Mouse (Mus musculus): ENCODE measurements at regions not wholly inside any gene's neighbourhood (a gene's known extent, or its start where the extent isn't known, plus 50 kb on each side); places are given as distances from the start of the nearest gene placed in this dataset.

GRCm38 (mm10) chr2:18617520-18617919, 54.7 kb upstream of the Commd3 start:
- Histone ChIP-seq H3K27ac (ENCODE audit: low read depth) (no peak overlapping the region), H3K36me3 (replicated peaks; ENCODE audit: insufficient read depth, low read length) (no peaks in the 10 kb centered on the region), H3K4me2 (ENCODE audit: low read depth, low read length) (no peak overlapping the region), H3K4me3 (ENCODE audit: low read depth, low read length) (no peak overlapping the region), H3K9ac (replicated peaks) (no peak overlapping the region), H3K27me3 (ENCODE audit: insufficient read depth, low read length) (no peaks in the 10 kb centered on the region), H3K4me1 (ENCODE audit: insufficient read depth) (no peaks in the 10 kb centered on the region), H3K9me3 (ENCODE audit: low read length) (no peaks in the 10 kb centered on the region)
- ATAC-seq (no peak), DNase-seq (no peak)
- 45% methylated on average over 5 of the region's 5 CpGs for WGBS (ENCODE audit: insufficient replicate concordance)
- TF ChIP-seq CTCF (IDR thresholded peaks at IDR 0.05; ENCODE audit: low read depth) = no peak
- TF ChIP-seq EP300 (IDR thresholded peaks at IDR 0.05; ENCODE audit: low read depth) = no peak

- Histone ChIP-seq H3K9ac (replicated peaks) (peak overlapping the region; percentile 66), H3K36me3 (replicated peaks; ENCODE audit: insufficient read depth, low read length) (no peaks in the 10 kb centered on the region), H3K9me3 (ENCODE audit: low read length) (no peaks in the 10 kb centered on the region), H3K4me3 (ENCODE audit: low read depth, low read length) (peak overlapping the region; percentile 59), H3K27me3 (ENCODE audit: insufficient read depth, low read length) (peaks cover 24% of the 10 kb centered on the region), H3K27ac (ENCODE audit: low read depth) (no peak overlapping the region), H3K4me2 (ENCODE audit: low read depth, low read length) (peak overlapping the region; percentile 95), H3K4me1 (ENCODE audit: insufficient read depth) (peaks cover 17% of the 10 kb centered on the region)
- ATAC-seq (no peak), DNase-seq (no peak)
- TF ChIP-seq CTCF (IDR thresholded peaks at IDR 0.05; ENCODE audit: low read depth) (no peak), EP300 (IDR thresholded peaks at IDR 0.05; ENCODE audit: low read depth) (no peak)
- WGBS (ENCODE audit: insufficient replicate concordance) = 3% methylated on average over 10 of the region's 10 CpGs
These were observed 62.4 kb upstream of the Commd3 start for GRCm38 (mm10) chr2:18609868-18610185.

GRCm38 (mm10) chr2:18609075-18609867, 62.9 kb upstream of the Commd3 start:
- Histone ChIP-seq H3K4me2 (ENCODE audit: low read depth, low read length) (peak overlapping the region; percentile 95), H3K9ac (replicated peaks) (peak overlapping the region; percentile 66), H3K4me3 (ENCODE audit: low read depth, low read length) (peak overlapping the region; percentile 59), H3K4me1 (ENCODE audit: insufficient read depth) (peaks cover 17% of the 10 kb centered on the region), H3K9me3 (ENCODE audit: low read length) (no peaks in the 10 kb centered on the region), H3K27ac (ENCODE audit: low read depth) (no peak overlapping the region), H3K27me3 (ENCODE audit: insufficient read depth, low read length) (peaks cover 24% of the 10 kb centered on the region), H3K36me3 (replicated peaks; ENCODE audit: insufficient read depth, low read length) (no peaks in the 10 kb centered on the region)
- no peak for TF ChIP-seq EP300 (IDR thresholded peaks at IDR 0.05; ENCODE audit: low read depth)
- no peak for TF ChIP-seq CTCF (IDR thresholded peaks at IDR 0.05; ENCODE audit: low read depth)
- DNase-seq (peak; percentile 21), ATAC-seq (peak; percentile 38)
- WGBS (ENCODE audit: insufficient replicate concordance) = under 1% methylated on average over 50 of the region's 51 CpGs

- peak overlapping the region; percentile 59 for H3K4me3 ChIP-seq (ENCODE audit: low read depth, low read length)
- TF ChIP-seq EP300 (IDR thresholded peaks at IDR 0.05; ENCODE audit: low read depth) = no peak
- TF ChIP-seq CTCF (IDR thresholded peaks at IDR 0.05; ENCODE audit: low read depth) = no peak
- peak overlapping the region; percentile 66 for H3K9ac ChIP-seq (replicated peaks)
- peak overlapping the region; percentile 45 for H3K27ac ChIP-seq (ENCODE audit: low read depth)
- peaks cover 17% of the 10 kb centered on the region for H3K4me1 ChIP-seq (ENCODE audit: insufficient read depth)
- ATAC-seq = peak; percentile 75
- H3K4me2 ChIP-seq (ENCODE audit: low read depth, low read length) = peak overlapping the region; percentile 95
- peaks cover 24% of the 10 kb centered on the region for H3K27me3 ChIP-seq (ENCODE audit: insufficient read depth, low read length)
- H3K9me3 ChIP-seq (ENCODE audit: low read length) = no peaks in the 10 kb centered on the region
- WGBS (ENCODE audit: insufficient replicate concordance) = under 1% methylated on average over 26 of the region's 29 CpGs
- DNase-seq = peak; percentile 51
- no peaks in the 10 kb centered on the region for H3K36me3 ChIP-seq (replicated peaks; ENCODE audit: insufficient read depth, low read length)
These were observed 63.7 kb upstream of the Commd3 start for GRCm38 (mm10) chr2:18608260-18609074.

- ATAC-seq = peak; percentile 31
- Histone ChIP-seq H3K36me3 (replicated peaks; ENCODE audit: insufficient read depth, low read length) (no peaks in the 10 kb centered on the region), H3K27ac (ENCODE audit: low read depth) (peak overlapping the region; percentile 45; the same call in 1 of the 2 replicates), H3K9ac (replicated peaks) (peak overlapping the region; percentile 66), H3K4me2 (ENCODE audit: low read depth, low read length) (peak overlapping the region; percentile 95), H3K9me3 (ENCODE audit: low read length) (no peaks in the 10 kb centered on the region), H3K4me3 (ENCODE audit: low read depth, low read length) (peak overlapping the region; percentile 59), H3K4me1 (ENCODE audit: insufficient read depth) (peaks cover 17% of the 10 kb centered on the region), H3K27me3 (ENCODE audit: insufficient read depth, low read length) (peaks cover 24% of the 10 kb centered on the region)
- DNase-seq = no peak
- 1% methylated on average over 14 of the region's 14 CpGs for WGBS (ENCODE audit: insufficient replicate concordance)
- TF ChIP-seq EP300 (IDR thresholded peaks at IDR 0.05; ENCODE audit: low read depth) (no peak), CTCF (IDR thresholded peaks at IDR 0.05; ENCODE audit: low read depth) (no peak)
These were observed 64.5 kb upstream of the Commd3 start for GRCm38 (mm10) chr2:18607586-18608259.

- TF ChIP-seq CTCF (IDR thresholded peaks at IDR 0.05; ENCODE audit: low read depth) (no peak), EP300 (IDR thresholded peaks at IDR 0.05; ENCODE audit: low read depth) (no peak)
- 12% methylated on average over 6 of the region's 6 CpGs for WGBS (ENCODE audit: insufficient replicate concordance)
- DNase-seq (no peak), ATAC-seq (no peak)
- no peak overlapping the region for H3K9ac ChIP-seq (replicated peaks)
- H3K4me2 ChIP-seq (ENCODE audit: low read depth, low read length) = peak overlapping the region; percentile 95
- no peak overlapping the region for H3K27ac ChIP-seq (ENCODE audit: low read depth)
- H3K4me3 ChIP-seq (ENCODE audit: low read depth, low read length) = peak overlapping the region; percentile 59
- H3K4me1 ChIP-seq (ENCODE audit: insufficient read depth) = peaks cover 17% of the 10 kb centered on the region
- peaks cover 24% of the 10 kb centered on the region for H3K27me3 ChIP-seq (ENCODE audit: insufficient read depth, low read length)
- no peaks in the 10 kb centered on the region for H3K36me3 ChIP-seq (replicated peaks; ENCODE audit: insufficient read depth, low read length)
- H3K9me3 ChIP-seq (ENCODE audit: low read length) = no peaks in the 10 kb centered on the region
These were observed 65.1 kb upstream of the Commd3 start for GRCm38 (mm10) chr2:18607088-18607487.
